Mouse (Mus musculus) thymus, adult 2 months (tissue): ENCODE measurements around the gene Ddx25.

Experiments
- CTCF ChIP-seq: fragments of 200-500 bp; IDR thresholded peaks from 2 replicates; pipeline ENCODE4 v1.5.1; 2012; ENCODE audit warnings: mild to moderate bottlenecking, control low read depth, low read length, moderate library complexity, borderline replicate concordance; ENCODE audit not compliant: control insufficient read depth, poor library complexity, insufficient read depth; ENCODE audit errors: extremely low read depth
- POLR2A ChIP-seq: fragments of 200-500 bp; IDR thresholded peaks from 2 replicates; pipeline ENCODE4 v1.6.1; 2012; ENCODE audit warnings: mild to moderate bottlenecking, low read length, control low read depth, moderate library complexity; ENCODE audit not compliant: control insufficient read depth, poor library complexity, insufficient read depth; ENCODE audit errors: extremely low read depth

- TF ChIP-seq CTCF (no peak), POLR2A (no peak)
These were observed 62.9 kb downstream of the Ddx25 start for GRCm38 (mm10) chr9:35495471-35495870.
